Mouse (Mus musculus): ENCODE measurements at regions not wholly inside any gene's neighbourhood (a gene's known extent, or its start where the extent isn't known, plus 50 kb on each side); places are given as distances from the start of the nearest gene placed in this dataset.

DNA sequence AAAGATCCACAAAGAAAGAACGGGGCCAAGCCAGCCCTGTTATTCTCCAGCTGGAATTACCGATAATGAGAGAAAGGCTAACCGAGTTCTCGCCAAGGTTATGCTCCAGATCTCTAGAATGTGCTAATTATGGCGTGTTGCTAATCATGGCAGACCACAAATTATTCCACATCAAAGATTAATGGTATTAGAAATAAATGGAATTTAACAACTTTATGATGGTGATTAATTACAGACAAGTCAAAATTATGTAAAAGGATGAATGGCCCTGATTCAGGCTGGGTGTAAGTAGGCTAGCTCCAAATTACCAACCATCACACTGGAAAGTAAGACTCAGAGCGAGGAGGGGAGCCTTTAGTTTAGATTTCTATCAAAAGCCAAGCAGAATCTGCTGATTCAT lies 151.0 kb upstream of the Stac start (continued):
- TF ChIP-seq RCOR1 (conservative IDR thresholded peaks at IDR 0.05; ENCODE audit: low read depth, low read length), result no peak

DNA sequence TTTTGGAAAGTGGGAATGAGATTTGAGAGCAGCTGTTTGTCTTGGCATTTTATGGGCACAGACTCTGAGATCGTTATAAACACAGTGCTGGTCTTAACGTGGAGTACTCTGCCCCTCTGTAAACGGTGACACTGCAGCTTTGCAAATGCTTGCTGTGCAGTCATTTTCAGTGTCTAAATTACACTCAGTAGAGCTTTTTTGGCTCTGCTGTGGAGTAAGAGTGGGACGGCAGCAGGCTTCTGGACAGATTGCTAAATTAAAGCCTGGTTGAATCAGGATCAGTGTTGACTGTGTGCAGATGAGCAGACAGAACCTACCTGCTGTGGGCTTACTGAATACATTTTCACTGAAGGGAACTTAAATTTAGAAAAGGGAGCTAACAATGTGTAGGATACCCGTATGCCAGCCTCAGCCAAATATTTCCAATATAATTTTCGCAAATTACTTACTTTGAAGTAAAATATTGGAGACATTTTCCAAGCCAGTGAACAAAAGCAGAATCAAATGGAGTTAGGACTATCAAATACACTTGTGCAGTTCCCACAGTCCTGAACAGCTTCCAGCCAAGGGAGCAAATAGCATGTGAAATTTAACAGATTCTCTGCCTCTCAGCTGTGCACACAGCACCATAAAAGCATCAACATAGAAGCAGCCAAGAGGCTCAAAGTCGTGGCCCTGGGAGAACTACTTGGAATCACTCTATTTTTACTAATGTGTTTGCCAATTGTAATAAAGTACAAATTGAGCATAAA lies 148.1 kb upstream of the Stac start:
- Histone ChIP-seq H3K27ac (ENCODE audit: insufficient read depth, low read depth) (no peak overlapping the region), H3K79me2 (replicated peaks; ENCODE audit: control insufficient read depth, extremely low read depth, insufficient read depth, poor library complexity, severe bottlenecking) (no peaks in the 10 kb centered on the region), H3K36me3 (replicated peaks in 1 of 2; ENCODE audit: control insufficient read depth in 1 of 2, insufficient read depth in 1 of 2, low read length in 1 of 2) (no peaks in the 10 kb centered on the region), H3K27me3 (replicated peaks) (no peaks in the 10 kb centered on the region), H3K4me3 (replicated peaks in 1 of 3; ENCODE audit: low read depth in 2 of 3, low read length in 2 of 3, poor library complexity in 1 of 3) (no peak overlapping the region), H3K4me2 (ENCODE audit: insufficient read depth, low read depth, poor library complexity, severe bottlenecking) (no peak overlapping the region), H3K9ac (ENCODE audit: insufficient read depth, low read depth) (no peak overlapping the region), H3K9me3 (replicated peaks; ENCODE audit: low read length) (peaks cover 69% of the 10 kb centered on the region), H3K4me1 (ENCODE audit: control insufficient read depth in 1 of 2, insufficient read depth in 2 of 2) (no peaks in the 10 kb centered on the region)
- in situ Hi-C loops (cut with MboI; ENCODE audit: low pct_ligation_motif_present, low pct_unique_long_range_greater_than_20kb, low sequenced_read_pairs) (no loop called here), dilution Hi-C loops (cut with MboI; ENCODE audit: extremely low pct_ligation_motif_present, extremely low pct_unique_long_range_greater_than_20kb, low sequenced_read_pairs) (no loop called here)
- no peak for DNase-seq (ENCODE audit: extremely low read depth)
- TF ChIP-seq NRF1 (IDR thresholded peaks at IDR 0.05; ENCODE audit: low read depth, low read length), result no peak
- TF ChIP-seq POLR2A (IDR thresholded peaks at IDR 0.05; ENCODE audit: low read depth, low read length), result no peak
- TF ChIP-seq ZKSCAN1 (IDR thresholded peaks at IDR 0.05; ENCODE audit: borderline replicate concordance, low read depth, low read length), result no peak
- TF ChIP-seq E2F4 (IDR thresholded peaks at IDR 0.05; ENCODE audit: insufficient replicate concordance, low read depth, low read length), result no peak
- TF ChIP-seq GABPA (IDR thresholded peaks at IDR 0.05; ENCODE audit: insufficient replicate concordance, low read depth, low read length), result no peak
- TF ChIP-seq PAX5 (IDR thresholded peaks at IDR 0.05; ENCODE audit: low read length), result no peak
- TF ChIP-seq ZMIZ1 (IDR thresholded peaks at IDR 0.05; ENCODE audit: low read depth, low read length), result no peak
- no peak for TF ChIP-seq KAT2A (IDR thresholded peaks at IDR 0.05; ENCODE audit: insufficient replicate concordance, low read length)
- no peak for TF ChIP-seq POLR2AphosphoS2 (IDR thresholded peaks at IDR 0.05; ENCODE audit: low read depth, low read length)
- no peak for TF ChIP-seq MEF2A (IDR thresholded peaks at IDR 0.05; ENCODE audit: borderline replicate concordance, low read depth, low read length)
- no peak for TF ChIP-seq MAX (IDR thresholded peaks at IDR 0.05; ENCODE audit: low read length)
- TF ChIP-seq TBP (conservative IDR thresholded peaks at IDR 0.05; ENCODE audit: low read depth, low read length), result no peak
- TF ChIP-seq USF1 (IDR thresholded peaks at IDR 0.05; ENCODE audit: low read depth, low read length), result no peak
- TF ChIP-seq JUN (IDR thresholded peaks at IDR 0.05; ENCODE audit: insufficient read depth, low read depth, low read length), result no peak

DNA sequence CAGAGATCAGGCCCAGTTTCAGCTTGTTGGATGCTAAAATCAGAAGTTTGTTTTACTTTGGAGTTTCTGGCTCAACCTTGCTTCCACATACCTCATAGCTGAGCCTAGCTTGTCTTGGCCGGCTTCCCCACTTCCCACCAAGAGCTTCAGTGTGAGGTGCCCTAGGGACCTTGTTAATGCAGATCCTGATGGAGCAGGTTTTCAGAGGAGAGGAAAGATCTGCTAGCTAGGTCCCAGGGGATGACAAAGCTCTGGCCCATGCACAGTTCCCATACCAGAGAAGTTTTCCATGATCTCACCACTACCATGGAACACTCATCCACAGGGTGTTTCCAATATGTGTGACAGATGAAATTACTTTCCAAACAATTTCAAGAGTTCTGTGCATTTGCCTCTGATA lies 131.9 kb upstream of the Stac start:
- Histone ChIP-seq H3K9me3 (replicated peaks; ENCODE audit: low read length) (peaks cover 59% of the 10 kb centered on the region), H3K27me3 (replicated peaks) (no peaks in the 10 kb centered on the region), H3K4me1 (ENCODE audit: control insufficient read depth in 1 of 2, insufficient read depth in 2 of 2) (no peaks in the 10 kb centered on the region), H3K79me2 (replicated peaks; ENCODE audit: control insufficient read depth, extremely low read depth, insufficient read depth, poor library complexity, severe bottlenecking) (no peaks in the 10 kb centered on the region), H3K4me2 (ENCODE audit: insufficient read depth, low read depth, poor library complexity, severe bottlenecking) (no peak overlapping the region), H3K27ac (ENCODE audit: insufficient read depth, low read depth) (no peak overlapping the region), H3K9ac (ENCODE audit: insufficient read depth, low read depth) (no peak overlapping the region), H3K4me3 (replicated peaks in 1 of 3; ENCODE audit: low read depth in 2 of 3, low read length in 2 of 3, poor library complexity in 1 of 3) (no peak overlapping the region), H3K36me3 (replicated peaks in 1 of 2; ENCODE audit: control insufficient read depth in 1 of 2, insufficient read depth in 1 of 2, low read length in 1 of 2) (no peaks in the 10 kb centered on the region)
- TF ChIP-seq TCF12 (IDR thresholded peaks at IDR 0.05; ENCODE audit: low read depth, low read length) (no peak), CTCF (conservative IDR thresholded peaks at IDR 0.05 in 1 of 2, IDR thresholded peaks at IDR 0.05 in 1 of 2; ENCODE audit: low read depth in 2 of 2, low read length in 2 of 2) (no peak), RAD21 (IDR thresholded peaks at IDR 0.05; ENCODE audit: low read depth, low read length) (no peak), BHLHE40 (IDR thresholded peaks at IDR 0.05; ENCODE audit: low read depth, low read length) (no peak), PAX5 (IDR thresholded peaks at IDR 0.05; ENCODE audit: low read length) (no peak), CHD1 (IDR thresholded peaks at IDR 0.05; ENCODE audit: low read depth, low read length) (no peak), E2F4 (IDR thresholded peaks at IDR 0.05; ENCODE audit: insufficient replicate concordance, low read depth, low read length) (no peak), POLR2A (IDR thresholded peaks at IDR 0.05; ENCODE audit: low read depth, low read length) (no peak), MAX (IDR thresholded peaks at IDR 0.05; ENCODE audit: low read length) (no peak), TBP (conservative IDR thresholded peaks at IDR 0.05; ENCODE audit: low read depth, low read length) (no peak), ETS1 (conservative IDR thresholded peaks at IDR 0.05; ENCODE audit: low read depth, low read length) (no peak), JUN (IDR thresholded peaks at IDR 0.05; ENCODE audit: insufficient read depth, low read depth, low read length) (no peak), NELFE (IDR thresholded peaks at IDR 0.05; ENCODE audit: low read depth, low read length) (no peak), NRF1 (IDR thresholded peaks at IDR 0.05; ENCODE audit: low read depth, low read length) (no peak), MYC (IDR thresholded peaks at IDR 0.05; ENCODE audit: low read depth, low read length) (no peak), GABPA (IDR thresholded peaks at IDR 0.05; ENCODE audit: insufficient replicate concordance, low read depth, low read length) (no peak)
- dilution Hi-C loops (cut with MboI; ENCODE audit: extremely low pct_ligation_motif_present, extremely low pct_unique_long_range_greater_than_20kb, low sequenced_read_pairs) (no loop called here), in situ Hi-C loops (cut with MboI; ENCODE audit: low pct_ligation_motif_present, low pct_unique_long_range_greater_than_20kb, low sequenced_read_pairs) (no loop called here)
- no peak for DNase-seq (ENCODE audit: extremely low read depth)
